Mouse (Mus musculus) CH12F3 (cell line): ENCODE results near the gene Tbcd.

Source experiments
- in situ Hi-C: fragments of 300-500 bp; cut with MboI; formaldehyde crosslinking; loops from 2 replicates; pipeline ENCODE4 v1.14.3; 2020; ENCODE audit warnings: low sequenced_read_pairs

Gene Tbcd

GRCm38 (mm10) chr11:121560294-121560663 lies 108.5 kb downstream of the Tbcd start:
- in situ Hi-C loops: no loop called here

- in situ Hi-C loops: no loop called here
Measured at GRCm38 (mm10) chr11:121563312-121563711, 111.6 kb downstream of the Tbcd start.

GRCm38 (mm10) chr11:121564265-121564664 lies 112.5 kb downstream of the Tbcd start:
- in situ Hi-C loops: no loop called here

GRCm38 (mm10) chr11:121581856-121582255 lies 130.1 kb downstream of the Tbcd start:
- in situ Hi-C loops: no loop called here

- in situ Hi-C loops: no loop called here
Measured at GRCm38 (mm10) chr11:121597254-121597653, 145.5 kb downstream of the Tbcd start.

GRCm38 (mm10) chr11:121601422-121601821 lies 149.7 kb downstream of the Tbcd start:
- in situ Hi-C loops: no loop called here

- in situ Hi-C loops: no loop called here
Measured at GRCm38 (mm10) chr11:121605604-121606003, 153.9 kb downstream of the Tbcd start.

GRCm38 (mm10) chr11:121610976-121611375 lies 159.2 kb downstream of the Tbcd start:
- in situ Hi-C loops: no loop called here

GRCm38 (mm10) chr11:121615961-121616485 lies 164.3 kb downstream of the Tbcd start:
- in situ Hi-C loops: no loop called here

- in situ Hi-C loops: no loop called here
Measured at GRCm38 (mm10) chr11:121616501-121616900, 164.8 kb downstream of the Tbcd start.

- in situ Hi-C loops: no loop called here
Measured at GRCm38 (mm10) chr11:121617371-121617770, 165.6 kb downstream of the Tbcd start.

GRCm38 (mm10) chr11:121625007-121625406 lies 173.3 kb downstream of the Tbcd start:
- in situ Hi-C loops: no loop called here

- in situ Hi-C loops: no loop called here
Measured at GRCm38 (mm10) chr11:121627521-121627920, 175.8 kb downstream of the Tbcd start.

- in situ Hi-C loops: no loop called here
Measured at GRCm38 (mm10) chr11:121629529-121629928, 177.8 kb downstream of the Tbcd start.

GRCm38 (mm10) chr11:121630406-121630805 lies 178.7 kb downstream of the Tbcd start:
- in situ Hi-C loops: no loop called here

GRCm38 (mm10) chr11:121631410-121631809 lies 179.7 kb downstream of the Tbcd start:
- in situ Hi-C loops: no loop called here

GRCm38 (mm10) chr11:121636646-121637045 lies 184.9 kb downstream of the Tbcd start:
- in situ Hi-C loops: no loop called here

GRCm38 (mm10) chr11:121641501-121642145 lies 189.9 kb downstream of the Tbcd start:
- in situ Hi-C loops: no loop called here

GRCm38 (mm10) chr11:121645394-121645793 lies 193.6 kb downstream of the Tbcd start:
- in situ Hi-C loops: no loop called here

- in situ Hi-C loops: no loop called here
Measured at GRCm38 (mm10) chr11:121647321-121647720, 195.6 kb downstream of the Tbcd start.

- in situ Hi-C loops: no loop called here
Measured at GRCm38 (mm10) chr11:121648166-121648565, 196.4 kb downstream of the Tbcd start.

GRCm38 (mm10) chr11:121649900-121650299 lies 198.2 kb downstream of the Tbcd start:
- in situ Hi-C loops: no loop called here

- in situ Hi-C loops: no loop called here
Measured at GRCm38 (mm10) chr11:121650668-121651067, 198.9 kb downstream of the Tbcd start.
